Mouse (Mus musculus) embryonic fibroblast, embryonic 13.5 days (primary cell): ENCODE results near the gene Cldnd2.

Experiments
- CTCF ChIP-seq: IDR thresholded peaks from 2 replicates; pipeline ENCODE4 v1.5.1; 2011; ENCODE audit warnings: mild to moderate bottlenecking, control low read depth, low read length, moderate library complexity, borderline replicate concordance; ENCODE audit not compliant: insufficient read depth
- POLR2A ChIP-seq: IDR thresholded peaks from 2 replicates; pipeline ENCODE4 v1.6.1; 2011; ENCODE audit warnings: low read depth, mild to moderate bottlenecking, control low read depth, low read length, moderate library complexity

DNA sequence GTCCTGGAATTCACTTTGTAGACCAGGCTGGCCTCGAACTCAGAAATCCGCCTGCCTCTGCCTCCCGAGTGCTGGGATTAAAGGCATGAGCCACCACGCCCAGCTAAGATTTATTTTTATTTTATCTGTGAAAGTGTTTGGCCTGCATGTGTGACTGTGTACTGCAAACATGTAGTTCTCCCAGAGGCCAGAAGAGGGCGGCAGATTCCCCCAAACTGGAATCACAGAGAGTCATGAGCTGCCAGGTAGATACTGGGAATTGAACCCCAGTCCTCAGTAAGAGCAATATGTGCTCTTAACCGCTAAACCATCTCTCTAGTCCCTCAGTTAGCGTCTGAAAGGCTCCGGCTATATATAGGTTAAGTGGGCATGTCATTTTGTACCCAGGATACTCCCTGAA, 29.8 kb downstream of the Cldnd2 start:
- no peak for TF ChIP-seq POLR2A
- no peak for TF ChIP-seq CTCF
